Mouse (Mus musculus) left cerebral cortex, adult 9 months (tissue): ENCODE results near the gene Col2a1.

Source experiments
- DNase-seq, 2 experiments: peaks; one replicate each; pipeline ENCODE4 v3.0.0; 2022; ENCODE audit warnings: low spot score in 2 of 2

The Col2a1 gene

DNA sequence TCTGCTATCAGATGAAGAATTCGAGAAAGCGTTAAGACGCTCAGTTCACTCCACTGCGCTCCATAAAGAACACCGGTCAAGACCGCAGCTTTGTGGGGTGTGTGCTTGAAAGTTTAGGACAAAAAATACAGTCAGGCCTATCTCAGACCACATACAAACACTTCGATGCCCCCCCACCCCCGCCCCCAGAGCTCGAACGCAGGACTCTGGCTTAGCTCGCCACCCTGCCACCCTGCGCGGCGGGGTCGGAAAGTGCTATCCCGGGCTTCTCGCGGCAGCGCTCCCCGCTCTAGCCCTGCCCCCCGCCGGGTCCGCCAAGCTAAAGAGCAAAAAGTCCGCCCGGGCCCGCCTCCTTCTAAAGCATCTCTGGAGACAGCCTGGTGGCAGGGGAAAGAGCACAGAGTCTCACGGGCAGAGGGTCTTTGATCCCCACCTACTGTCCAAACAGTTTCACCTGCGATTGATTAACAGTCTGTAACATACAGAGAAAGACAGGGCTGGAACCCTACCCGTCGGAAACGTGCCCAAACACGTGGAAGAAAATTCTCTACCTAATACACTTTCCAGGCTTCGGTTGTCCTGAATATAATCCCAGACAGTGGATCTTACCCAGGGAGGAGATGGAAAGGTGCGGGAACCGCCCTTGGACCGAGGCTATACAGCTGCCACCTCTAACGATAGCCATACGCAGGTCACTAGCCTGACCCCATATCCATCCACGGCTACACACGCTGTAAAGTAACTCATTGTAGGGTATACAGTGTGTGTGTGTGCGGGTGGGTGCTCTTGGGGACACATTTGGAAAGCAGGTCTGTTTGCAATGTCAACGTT, 1.3 kb downstream of the Col2a1 start:
- no peak for DNase-seq

DNA sequence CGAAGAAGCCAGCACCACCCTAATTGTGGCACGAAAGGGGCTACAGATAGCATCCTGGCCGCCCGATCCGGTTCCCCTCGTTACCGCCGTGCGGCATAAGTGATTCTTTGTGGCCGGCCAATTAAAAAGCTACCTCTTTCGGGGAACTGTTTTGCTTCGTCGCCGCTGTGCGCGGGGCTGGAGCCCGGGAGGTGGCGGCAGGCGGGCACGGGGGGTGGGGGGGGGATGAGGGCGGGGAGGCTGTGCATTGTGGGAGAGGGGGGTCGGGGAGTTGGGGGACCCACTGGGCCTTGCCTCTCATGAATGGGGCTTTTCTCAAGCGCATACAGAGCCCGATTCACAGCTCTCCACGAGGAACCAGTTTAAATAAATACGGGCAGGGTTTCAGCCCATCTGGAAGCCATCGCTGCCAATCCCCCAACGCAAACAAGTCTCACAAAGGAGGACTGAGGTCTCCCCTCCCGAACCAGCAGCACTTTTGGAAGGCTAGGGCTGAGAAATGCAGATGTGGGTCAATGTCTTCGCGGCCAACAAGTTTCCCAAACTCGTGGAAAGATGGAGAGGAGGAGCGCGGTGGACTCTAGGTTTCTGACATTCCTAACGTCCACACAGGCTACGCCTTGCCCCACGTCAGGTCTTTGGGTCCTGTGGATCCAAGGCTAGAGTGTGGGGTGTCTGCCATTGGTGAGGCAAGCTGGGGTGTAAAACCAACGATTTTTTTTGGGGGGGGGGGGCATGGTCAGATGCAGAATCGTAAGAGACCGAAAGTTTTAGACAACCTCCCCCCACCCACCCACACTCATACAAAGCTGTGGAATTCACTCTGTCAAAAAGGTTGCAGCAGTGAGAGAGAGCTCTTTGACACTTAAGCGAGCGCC, 2.1 kb downstream of the Col2a1 start:
- peak; percentile 39 to 48 for DNase-seq

DNA sequence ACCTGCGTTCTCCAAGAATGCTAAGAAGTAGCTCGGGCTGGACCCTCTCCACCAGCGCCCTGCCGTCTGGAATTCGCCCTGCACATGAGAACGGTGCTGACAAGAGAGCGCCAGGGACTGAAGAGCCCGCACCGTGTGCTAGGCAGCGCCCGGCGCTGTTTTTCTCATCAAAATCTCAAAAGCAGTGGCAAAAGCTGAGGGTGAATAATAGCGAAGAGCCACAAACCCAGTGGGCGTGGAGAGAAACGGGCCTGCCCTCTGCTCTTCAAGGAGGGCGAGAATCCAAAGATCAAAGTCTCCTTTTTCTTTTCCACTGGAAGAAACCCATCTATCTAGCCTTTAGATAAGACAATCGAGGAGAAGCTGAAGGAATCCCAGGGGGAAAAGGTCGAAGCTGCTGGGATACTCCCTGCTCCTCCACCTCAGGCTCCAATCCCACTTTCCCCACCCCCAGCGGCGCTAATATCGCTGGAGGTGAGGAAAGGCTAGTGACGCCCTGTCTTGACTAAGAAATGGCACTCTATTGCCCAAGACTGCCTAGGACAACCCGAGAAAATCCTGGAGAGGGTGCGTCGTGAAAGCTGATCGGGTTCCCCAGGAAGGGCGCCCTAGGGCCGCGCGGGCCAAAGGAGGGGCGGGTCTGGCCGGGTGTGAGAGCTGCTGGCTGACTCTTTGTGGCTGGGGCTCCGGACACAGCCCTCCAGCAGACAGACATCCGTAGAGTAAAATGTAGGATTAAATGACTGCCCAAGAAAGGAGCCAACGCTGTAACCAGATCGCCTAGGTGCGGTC, 3.0 kb downstream of the Col2a1 start:
- DNase-seq = no peak

DNA sequence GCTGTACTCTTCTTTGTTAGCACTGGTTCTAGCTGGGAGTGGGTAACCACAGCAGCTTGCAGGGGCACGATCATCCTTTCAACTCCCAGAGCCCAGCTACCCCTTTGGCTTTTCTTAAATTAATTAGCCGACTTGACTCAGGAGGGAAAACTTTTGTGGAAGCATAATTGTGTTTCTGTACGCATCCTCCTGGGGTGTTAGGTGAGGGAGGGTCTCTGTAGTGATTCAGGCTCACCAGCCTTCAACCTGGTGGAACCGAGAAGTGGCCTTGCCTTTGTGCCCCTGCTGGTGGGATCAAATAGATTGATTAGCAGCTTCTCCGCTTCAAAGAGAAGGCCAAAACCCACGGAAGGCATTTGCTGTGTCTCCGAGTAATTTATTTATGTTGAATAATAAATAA, 4.5 kb downstream of the Col2a1 start:
- DNase-seq = no peak

DNA sequence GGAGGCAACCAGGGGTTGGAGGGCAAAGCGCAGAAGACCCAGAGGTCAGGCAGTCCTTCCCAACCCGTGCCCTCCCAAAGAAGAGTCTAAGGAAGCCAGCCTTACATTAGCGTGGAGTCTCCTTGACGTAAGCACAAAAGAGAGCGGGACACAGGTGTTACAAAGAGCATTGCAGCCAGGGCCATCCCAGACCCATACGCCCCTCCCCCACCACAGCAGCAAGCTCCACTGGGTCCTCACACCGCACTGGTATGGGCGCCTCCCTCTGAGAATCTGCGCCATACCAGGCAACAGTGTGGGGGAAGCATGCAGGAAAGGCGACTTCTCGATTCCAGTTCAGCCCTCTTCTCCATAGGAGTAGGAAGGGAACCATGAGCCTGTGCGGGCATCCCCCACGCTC, 4.9 kb downstream of the Col2a1 start:
- no peak for DNase-seq

DNA sequence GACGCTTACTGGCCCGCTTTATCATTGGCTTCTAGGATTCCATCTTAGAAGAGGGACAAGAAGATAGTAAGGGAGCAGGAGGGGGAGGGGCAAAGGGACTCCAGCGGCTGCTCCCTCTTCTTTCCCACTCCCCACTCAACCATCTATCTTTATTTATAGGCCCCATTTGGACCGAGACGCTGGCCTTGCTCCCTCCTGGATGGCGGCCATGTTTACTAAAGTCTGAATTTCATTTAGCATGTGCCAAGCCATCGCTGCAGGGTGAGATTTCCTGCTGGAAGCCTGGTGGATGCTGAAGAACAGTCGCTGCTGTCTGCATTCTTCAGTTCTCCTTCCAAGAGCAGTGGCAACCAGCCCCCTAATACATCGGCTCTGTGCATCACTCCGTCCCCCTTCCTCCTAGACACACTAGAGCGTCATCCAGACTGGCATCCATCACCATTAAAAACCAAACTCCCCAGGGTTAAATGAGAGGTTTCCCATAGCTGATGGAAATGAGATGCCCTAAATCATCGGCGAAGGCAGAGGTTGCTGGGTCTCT, 7.7 kb downstream of the Col2a1 start:
- no peak for DNase-seq

DNA sequence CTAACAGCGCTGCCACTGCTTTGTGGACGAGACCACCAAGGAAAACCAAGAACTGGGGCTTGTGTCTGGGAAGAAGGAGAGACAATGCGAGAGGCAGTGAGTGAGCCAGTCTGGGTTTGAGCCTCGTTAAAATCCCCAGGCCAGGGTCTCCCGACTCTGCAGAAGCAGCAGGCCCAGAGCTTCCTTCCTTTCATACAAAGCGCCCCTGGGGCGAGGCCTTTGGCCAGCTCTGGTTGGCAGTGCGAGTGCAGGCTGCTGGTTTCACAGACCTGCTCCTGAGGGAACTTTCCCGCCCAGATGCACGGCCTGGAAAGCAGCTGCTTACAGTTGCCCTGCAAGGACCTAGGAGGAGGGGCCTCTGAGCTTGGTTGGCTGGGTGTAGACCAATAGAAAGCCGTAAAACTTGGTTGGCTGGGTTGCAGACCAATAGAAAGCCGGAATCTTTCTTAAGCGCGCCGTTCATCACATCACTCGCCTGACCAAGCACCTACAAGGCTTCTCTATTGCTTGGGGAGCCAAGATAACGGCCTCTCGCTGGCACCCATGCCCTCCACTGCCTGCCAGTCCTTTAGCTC, 11.7 kb downstream of the Col2a1 start:
- DNase-seq = peak; percentile 77 to 83

DNA sequence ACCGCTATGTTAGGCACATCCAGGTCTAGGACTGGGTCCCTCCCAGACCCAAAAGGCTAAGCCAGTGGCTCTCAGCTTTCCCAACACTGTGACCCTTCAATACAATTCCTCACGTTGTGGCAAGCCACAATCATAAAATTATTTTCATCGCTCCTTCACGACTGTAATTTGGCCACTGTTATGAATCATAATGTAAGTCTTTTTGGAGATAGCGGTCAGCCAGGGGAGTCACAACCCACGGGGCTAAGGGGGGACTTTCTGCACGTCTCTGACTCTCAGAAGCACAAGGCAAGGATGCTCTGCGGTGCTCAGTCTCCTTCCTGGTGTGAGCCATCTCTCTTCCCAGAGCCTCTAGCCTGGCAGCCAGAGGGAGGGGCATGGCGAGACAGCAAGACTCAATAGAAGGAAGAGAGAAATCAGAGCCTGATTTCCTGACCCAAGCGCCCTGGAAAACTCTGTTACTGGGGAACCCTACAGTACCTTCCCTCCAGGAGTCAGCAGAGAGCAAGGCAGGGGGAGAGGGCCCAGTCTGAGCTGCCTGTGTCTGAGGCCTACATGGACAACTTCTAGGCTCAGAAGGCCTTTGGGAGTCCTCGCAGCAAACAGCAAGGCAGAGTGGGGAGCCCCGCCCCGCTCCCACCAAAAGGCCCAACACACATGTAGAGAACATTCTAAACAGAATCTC, 12.3 kb downstream of the Col2a1 start:
- no peak for DNase-seq

DNA sequence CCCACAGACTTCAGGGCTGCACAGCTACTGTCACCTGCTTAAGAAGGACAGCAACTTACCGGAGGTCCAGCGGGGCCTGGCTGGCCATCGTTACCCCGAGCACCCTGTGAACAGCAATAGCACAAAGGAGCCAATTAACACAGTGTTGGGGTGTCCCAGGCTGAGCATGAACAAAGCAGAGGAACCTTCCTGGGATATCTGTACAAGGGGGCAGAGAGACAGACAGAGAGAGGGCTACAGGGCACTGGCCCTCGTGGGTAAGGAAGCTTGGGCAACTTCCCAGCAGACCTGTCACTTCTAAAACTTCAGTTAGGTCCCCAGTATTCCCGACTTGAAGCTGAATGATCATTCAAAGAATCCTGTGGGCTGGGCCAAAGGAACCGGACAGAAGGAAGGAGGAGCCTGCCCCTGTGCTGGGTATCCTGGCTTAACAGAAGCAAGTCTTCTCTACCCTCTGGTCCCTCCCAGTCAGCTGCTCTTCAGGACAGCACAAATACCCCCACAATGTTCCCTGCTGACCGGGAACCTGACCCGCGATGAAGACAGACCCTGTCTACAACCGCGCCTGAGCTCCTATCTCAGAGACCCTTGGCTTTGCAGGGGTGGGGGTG, 13.1 kb downstream of the Col2a1 start:
- no peak for DNase-seq

DNA sequence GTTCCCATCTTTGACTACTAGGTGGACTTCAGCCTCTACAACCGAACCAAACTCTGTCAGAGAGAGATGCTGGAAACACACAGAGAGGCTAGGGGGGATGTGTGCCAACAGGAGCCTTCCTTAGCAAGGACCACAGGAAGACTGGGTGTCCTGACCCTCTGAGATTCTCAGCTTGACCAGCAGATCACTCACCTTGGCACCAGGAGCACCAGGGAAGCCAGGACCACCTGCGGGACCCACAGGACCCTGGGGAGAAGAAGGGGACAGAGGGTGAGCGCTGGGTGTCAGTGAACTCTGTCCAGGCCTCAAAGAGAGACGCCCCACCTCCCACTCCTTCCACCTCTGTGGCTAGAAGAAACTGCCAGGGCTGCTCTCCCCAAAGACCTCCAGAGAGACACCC, 13.8 kb downstream of the Col2a1 start:
- no peak for DNase-seq

DNA sequence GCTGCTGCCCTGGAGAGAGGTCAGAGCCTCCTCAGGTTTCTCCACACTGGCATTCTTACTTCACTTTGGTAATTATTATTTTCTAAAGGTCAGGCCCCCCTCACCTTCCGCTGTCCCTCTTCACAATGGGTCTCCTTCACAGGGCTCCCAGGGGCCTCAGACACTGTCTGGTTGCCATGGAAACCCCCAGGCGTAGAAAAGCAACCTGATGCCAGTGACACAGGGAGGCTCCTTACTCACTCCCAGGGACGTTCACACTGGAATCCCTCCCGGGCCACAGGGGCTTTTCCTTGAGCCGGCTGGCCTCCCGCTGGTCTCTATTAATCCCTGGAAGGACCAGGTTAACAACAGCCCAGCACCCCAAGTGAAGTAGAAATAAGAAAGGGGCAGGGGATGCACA, 14.4 kb downstream of the Col2a1 start:
- DNase-seq = no peak

DNA sequence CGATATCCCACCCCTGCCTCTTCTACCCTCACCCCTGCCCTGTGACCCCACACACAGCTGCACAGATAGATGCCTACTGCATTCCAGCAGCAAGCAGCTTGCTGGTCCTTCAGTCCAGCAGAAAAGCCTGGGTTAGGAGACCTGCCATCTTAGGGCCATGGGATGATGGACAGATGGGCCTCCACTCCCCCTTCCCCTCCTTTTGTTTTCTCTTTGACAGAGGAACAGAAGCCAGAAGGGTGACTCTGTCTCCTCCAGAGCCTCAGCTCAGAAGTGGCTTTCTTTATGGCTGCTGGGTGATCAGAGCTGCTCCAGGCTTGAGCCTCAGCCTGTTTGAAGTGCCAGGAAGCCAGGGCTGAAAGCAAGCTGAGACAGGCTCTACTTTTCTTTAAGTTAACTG, 15.0 kb downstream of the Col2a1 start:
- no peak for DNase-seq

DNA sequence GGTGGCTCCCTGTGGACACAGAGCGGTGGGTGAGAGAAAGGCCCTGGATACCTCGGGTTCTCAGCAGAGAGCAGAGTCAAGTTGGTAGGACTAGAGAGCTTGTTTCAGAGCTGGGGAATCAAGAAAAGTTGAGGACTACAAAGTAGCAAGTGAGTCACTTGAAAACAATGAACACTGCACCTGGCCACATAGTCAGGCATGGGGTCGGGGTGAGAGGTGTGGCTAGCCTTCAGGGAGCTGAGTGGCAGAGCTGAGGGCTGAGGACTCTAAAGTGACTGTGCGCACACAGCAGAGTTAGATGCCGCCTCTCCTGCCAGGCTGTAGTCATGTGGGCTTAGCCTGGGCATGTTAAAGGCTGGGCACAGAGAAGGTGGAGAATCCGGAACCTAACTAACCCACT, 22.9 kb downstream of the Col2a1 start:
- DNase-seq = no peak

DNA sequence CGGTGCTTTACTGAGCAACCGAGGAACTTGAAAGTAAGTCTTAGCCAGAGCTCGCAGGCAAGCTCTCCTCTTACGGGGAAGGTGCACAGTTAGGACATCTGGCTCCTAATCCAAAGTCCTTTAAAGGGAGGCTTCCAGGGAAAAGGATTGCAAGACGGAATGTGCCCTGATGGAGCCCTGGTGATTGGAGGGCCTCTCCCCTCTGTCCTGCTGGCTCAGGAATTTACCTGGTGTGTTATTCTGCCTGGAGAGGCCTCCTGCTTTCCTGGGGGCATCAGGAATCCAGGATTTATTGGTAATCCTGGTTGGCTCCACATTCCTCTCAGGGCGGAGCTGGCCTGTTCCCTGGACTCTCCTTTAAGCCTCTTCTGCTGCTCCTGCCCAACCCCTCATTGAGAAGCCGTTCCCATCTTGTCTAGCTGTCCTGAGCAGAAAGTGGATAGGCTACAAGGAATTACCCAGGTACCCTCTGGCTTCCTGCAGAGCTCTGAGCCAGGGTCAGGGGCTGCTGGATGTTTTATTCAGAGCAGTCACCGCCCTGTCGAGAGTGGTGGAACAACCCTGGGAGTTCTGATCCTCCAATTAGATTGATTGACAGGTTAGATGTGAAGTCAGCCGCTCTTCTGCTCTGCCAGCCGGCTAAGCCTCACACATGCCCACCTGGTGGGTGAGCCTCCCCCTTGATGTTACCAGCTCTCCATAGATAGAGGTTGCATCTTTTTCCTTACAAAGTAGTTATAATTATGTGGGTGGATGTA, 31.1 kb downstream of the Col2a1 start:
- DNase-seq = no peak

DNA sequence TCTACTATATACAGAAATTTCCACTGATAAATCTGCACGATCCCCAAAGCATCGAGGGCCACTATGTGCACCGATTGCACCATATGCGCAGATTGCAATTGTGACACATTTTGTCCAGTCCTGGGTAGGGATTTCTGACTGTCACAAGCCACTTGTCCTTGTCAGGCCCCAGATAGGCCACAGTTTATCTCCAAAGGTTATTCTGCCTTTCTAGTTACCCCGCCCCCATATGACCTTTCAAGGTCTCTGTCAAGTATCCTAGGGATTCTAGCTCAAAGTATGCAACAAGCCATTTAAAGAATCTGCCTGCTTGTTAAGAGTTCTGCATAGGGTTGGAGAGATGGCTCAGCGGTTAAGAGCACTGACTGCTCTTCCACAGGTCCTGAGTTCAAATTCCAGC, 31.9 kb downstream of the Col2a1 start:
- DNase-seq = no peak

DNA sequence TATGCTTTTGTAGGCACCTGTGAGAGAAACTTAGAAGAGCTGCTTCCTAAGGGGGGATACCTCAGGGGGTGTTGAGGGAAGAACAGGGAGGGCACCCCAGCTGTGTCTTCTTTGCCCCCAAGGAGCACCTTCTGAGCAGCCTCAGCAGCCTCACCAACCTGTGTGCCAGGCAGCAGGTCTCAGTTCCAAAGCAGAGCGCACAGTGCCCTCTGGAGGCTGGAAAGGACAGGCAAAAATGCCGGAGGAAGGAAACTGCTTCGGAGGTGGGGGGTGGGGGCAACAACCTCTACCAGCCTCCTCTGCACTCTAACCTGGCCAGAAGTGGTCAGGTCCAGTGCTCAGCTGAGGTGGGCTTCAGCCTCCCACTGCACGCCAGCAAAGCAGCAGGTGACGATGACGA, 34.2 kb downstream of the Col2a1 start:
- no peak for DNase-seq

DNA sequence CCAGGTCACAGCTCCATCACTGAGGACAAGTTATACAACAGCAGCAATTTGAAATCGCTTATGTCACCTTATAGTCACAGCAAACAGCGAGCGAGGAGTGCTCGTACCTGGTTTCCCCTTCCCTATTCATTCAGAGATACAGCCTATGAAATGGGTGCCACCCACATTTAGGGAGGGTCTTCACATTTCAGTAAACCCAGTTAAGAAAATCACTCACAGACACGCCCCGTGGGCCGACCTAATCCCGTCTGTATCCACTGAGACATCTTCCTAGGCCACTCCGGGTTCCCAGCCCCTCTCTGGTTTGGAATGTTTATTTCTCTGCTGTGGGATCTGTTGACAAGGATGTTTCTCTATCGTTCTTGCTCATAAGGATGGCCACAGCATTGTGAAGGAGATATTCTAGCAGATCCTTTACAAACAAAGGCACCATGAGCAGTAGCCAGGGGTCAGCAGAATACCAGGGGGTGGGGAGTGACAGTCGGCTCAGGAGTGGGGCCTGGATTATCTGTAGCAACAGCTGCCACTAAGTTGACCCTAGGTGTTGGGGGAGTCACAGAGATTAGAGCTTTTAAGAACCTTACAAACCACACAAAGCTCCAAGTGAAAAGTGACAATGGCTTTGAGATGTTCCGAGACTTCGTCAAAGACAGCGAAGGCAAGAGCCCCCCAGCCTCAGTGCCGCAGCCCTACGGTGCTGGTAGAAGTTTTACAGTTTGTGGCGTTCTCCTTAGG, 39.0 kb downstream of the Col2a1 start:
- no peak for DNase-seq

DNA sequence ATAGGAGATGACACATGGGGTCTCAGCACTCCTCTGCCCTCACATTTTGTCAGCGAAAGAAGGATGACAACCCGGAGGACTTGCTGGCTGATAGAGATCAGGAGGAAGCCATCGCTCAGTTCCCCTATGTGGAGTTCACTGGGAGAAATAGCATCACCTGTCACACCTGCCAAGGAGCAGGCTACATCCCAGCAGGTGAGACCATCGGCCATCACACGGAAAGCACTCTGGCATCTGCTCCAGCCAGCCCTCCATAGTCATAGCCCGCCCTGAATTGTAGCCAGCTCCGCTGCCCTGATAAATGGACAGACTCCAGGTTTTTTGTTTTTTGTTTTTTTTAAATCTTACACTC, 39.7 kb downstream of the Col2a1 start:
- DNase-seq = no peak
